Mouse (Mus musculus): ENCODE results near the gene Gm21954.

The Gm21954 gene

GRCm38 (mm10) chr3:55462904-55463668 lies 8.9 kb downstream of the Gm21954 start:
- in situ Hi-C loops (cut with MboI), result no loop called here

GRCm38 (mm10) chr3:55461685-55462655 lies 10.0 kb downstream of the Gm21954 start:
- in situ Hi-C loops (cut with MboI), result no loop called here

- in situ Hi-C loops (cut with MboI), result no loop called here
Observed at GRCm38 (mm10) chr3:55461092-55461491, 10.9 kb downstream of the Gm21954 start.

GRCm38 (mm10) chr3:55452464-55452863 lies 19.5 kb downstream of the Gm21954 start:
- in situ Hi-C loops (cut with MboI), result no loop called here

GRCm38 (mm10) chr3:55451877-55452276 lies 20.1 kb downstream of the Gm21954 start:
- in situ Hi-C loops (cut with MboI), result no loop called here

- in situ Hi-C loops (cut with MboI), result no loop called here
Observed at GRCm38 (mm10) chr3:55451035-55451434, 21.0 kb downstream of the Gm21954 start.

- in situ Hi-C loops (cut with MboI), result no loop called here
Observed at GRCm38 (mm10) chr3:55449148-55449547, 22.9 kb downstream of the Gm21954 start.

GRCm38 (mm10) chr3:55447486-55448460 lies 24.2 kb downstream of the Gm21954 start:
- in situ Hi-C loops (cut with MboI), result no loop called here

GRCm38 (mm10) chr3:55446681-55447080 lies 25.3 kb downstream of the Gm21954 start:
- in situ Hi-C loops (cut with MboI), result no loop called here

- in situ Hi-C loops (cut with MboI), result no loop called here
Observed at GRCm38 (mm10) chr3:55443725-55444124, 28.3 kb downstream of the Gm21954 start.

GRCm38 (mm10) chr3:55443271-55443670 lies 28.7 kb downstream of the Gm21954 start:
- in situ Hi-C loops (cut with MboI), result no loop called here

GRCm38 (mm10) chr3:55442012-55442645 lies 29.9 kb downstream of the Gm21954 start:
- in situ Hi-C loops (cut with MboI), result no loop called here

GRCm38 (mm10) chr3:55440342-55440741 lies 31.7 kb downstream of the Gm21954 start:
- in situ Hi-C loops (cut with MboI), result no loop called here

GRCm38 (mm10) chr3:55438824-55439446 lies 33.1 kb downstream of the Gm21954 start:
- in situ Hi-C loops (cut with MboI), result no loop called here

GRCm38 (mm10) chr3:55434276-55434675 lies 37.7 kb downstream of the Gm21954 start:
- in situ Hi-C loops (cut with MboI), result no loop called here

- in situ Hi-C loops (cut with MboI), result no loop called here
Observed at GRCm38 (mm10) chr3:55431223-55431622, 40.8 kb downstream of the Gm21954 start.

GRCm38 (mm10) chr3:55430022-55430549 lies 41.9 kb downstream of the Gm21954 start:
- in situ Hi-C loops (cut with MboI), result no loop called here

GRCm38 (mm10) chr3:55423640-55424397 lies 48.2 kb downstream of the Gm21954 start:
- in situ Hi-C loops (cut with MboI), result no loop called here

GRCm38 (mm10) chr3:55420436-55421083 lies 51.5 kb downstream of the Gm21954 start:
- in situ Hi-C loops (cut with MboI), result no loop called here
